Mouse (Mus musculus) bone marrow, adult 2 months (tissue): ENCODE measurements around the gene Ednrb.

Source experiments
- CTCF ChIP-seq: fragments of 200-500 bp; IDR thresholded peaks from 2 replicates; pipeline ENCODE4 v1.5.1; 2011; ENCODE audit warnings: low read length, control low read depth; ENCODE audit not compliant: control insufficient read depth, insufficient read depth
- POLR2A ChIP-seq: fragments of 200-500 bp; IDR thresholded peaks from 2 replicates; pipeline ENCODE4 v1.6.1; 2011; ENCODE audit warnings: low read depth, mild to moderate bottlenecking, control low read depth, low read length, borderline replicate concordance; ENCODE audit not compliant: control insufficient read depth

DNA sequence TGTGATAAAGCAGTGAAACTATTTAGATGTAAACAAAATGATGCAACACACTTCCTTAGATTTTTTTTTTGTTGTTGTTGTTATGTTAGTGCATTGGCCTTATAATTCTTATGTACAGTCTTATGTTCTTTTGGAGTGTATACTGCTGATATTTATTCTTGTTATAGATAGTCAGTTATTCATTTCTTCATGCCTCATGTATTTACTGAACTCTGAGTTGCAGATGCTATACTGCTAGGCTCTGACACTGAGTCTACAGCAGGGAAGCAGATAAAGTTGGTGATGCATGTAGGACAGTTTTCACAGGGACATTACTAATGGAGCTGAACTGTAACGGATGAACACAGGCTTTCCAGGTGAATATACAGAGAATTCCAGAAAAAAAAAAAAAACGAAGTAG lies 32.9 kb upstream of the Ednrb start:
- TF ChIP-seq POLR2A (no peak), CTCF (no peak)
